Mouse (Mus musculus) CH12.LX (cell line): ENCODE measurements around the gene Nav3. TPM values are rescaled to one million over a fixed set of nuclear protein-coding genes. Genes with fewer than 3 reads are reported as not detected.

Experiments used
- DNase-seq: peaks from one replicate; pipeline ENCODE4 v3.0.0-alpha.2; 2013; ENCODE audit errors: extremely low read depth
- H3K27ac ChIP-seq: 2 replicates; pipeline ENCODE4 v1.5.1; 2012; ENCODE audit warnings: low read depth, mild to moderate bottlenecking, control low read depth, moderate library complexity; ENCODE audit not compliant: insufficient read depth
- H3K27me3 ChIP-seq: replicated peaks from 2 replicates; pipeline ENCODE3; 2012; ENCODE audit warnings: inconsistent platforms
- H3K36me3 ChIP-seq, 2 experiments: replicated peaks in 1 of 2; 2 replicates each; pipeline versions ENCODE3 to v1.6.1; 2012; ENCODE audit warnings: inconsistent platforms in 1 of 2, low read length in 1 of 2, mild to moderate bottlenecking in 1 of 2, mixed read lengths in 1 of 2, moderate library complexity in 1 of 2; ENCODE audit not compliant: control insufficient read depth in 1 of 2, insufficient read depth in 1 of 2
- H3K4me1 ChIP-seq, 2 experiments: 2 replicates each; pipeline ENCODE4 v1.6.1; 2012; ENCODE audit warnings: inconsistent platforms in 1 of 2, moderate library complexity in 1 of 2; ENCODE audit not compliant: insufficient read depth in 2 of 2, control insufficient read depth in 1 of 2
- H3K4me2 ChIP-seq: 2 replicates; pipeline ENCODE4 v1.6.1; 2012; ENCODE audit warnings: low read depth, mild to moderate bottlenecking, control low read depth; ENCODE audit not compliant: poor library complexity, insufficient read depth, severe bottlenecking
- H3K4me3 ChIP-seq, 3 experiments: fragments of 150-350 bp in 1 of 3; sonication (generic) in 1 of 3; replicated peaks in 1 of 3; 2 replicates each; pipeline versions ENCODE3 to v1.5.1; 2011 to 2012; ENCODE audit warnings: low read depth in 2 of 3, low read length in 2 of 3, mild to moderate bottlenecking in 2 of 3, moderate library complexity in 2 of 3, control low read depth in 1 of 3, improper control_type of control experiment in 1 of 3, inconsistent platforms in 1 of 3, mixed read lengths in 1 of 3; ENCODE audit not compliant: poor library complexity in 1 of 3
- H3K79me2 ChIP-seq: replicated peaks from 2 replicates; pipeline ENCODE4 v1.6.1; 2012; ENCODE audit warnings: mild to moderate bottlenecking, moderate library complexity; ENCODE audit not compliant: control insufficient read depth, poor library complexity, insufficient read depth, severe bottlenecking; ENCODE audit errors: extremely low read depth
- H3K9ac ChIP-seq: 2 replicates; pipeline ENCODE4 v1.6.1; 2012; ENCODE audit warnings: low read depth, mild to moderate bottlenecking, control low read depth, moderate library complexity; ENCODE audit not compliant: insufficient read depth
- H3K9me3 ChIP-seq: replicated peaks from 2 replicates; pipeline ENCODE3; 2012; ENCODE audit warnings: low read length, inconsistent platforms, mixed read lengths
- BHLHE40 ChIP-seq: IDR thresholded peaks from 2 replicates; pipeline ENCODE4 v1.6.1; 2011; ENCODE audit warnings: mild to moderate bottlenecking, low read depth, low read length, improper control_type of control experiment
- CHD2 ChIP-seq: IDR thresholded peaks from 2 replicates; pipeline ENCODE4 v1.6.1; 2011; ENCODE audit warnings: low read length, improper control_type of control experiment
- CTCF ChIP-seq, 2 experiments: IDR thresholded peaks in 1 of 2; conservative IDR thresholded peaks in 1 of 2; 2 replicates each; pipeline ENCODE4 v1.5.1; 2011 to 2012; ENCODE audit warnings: low read depth in 2 of 2, low read length in 2 of 2, improper control_type of control experiment in 1 of 2, inconsistent platforms in 1 of 2, mild to moderate bottlenecking in 1 of 2, moderate library complexity in 1 of 2
- E2F4 ChIP-seq: IDR thresholded peaks from 2 replicates; pipeline ENCODE4 v1.6.1; 2011; ENCODE audit warnings: low read depth, low read length, improper control_type of control experiment; ENCODE audit not compliant: insufficient replicate concordance
- ETS1 ChIP-seq: conservative IDR thresholded peaks from 2 replicates; pipeline ENCODE4 v1.6.1; 2012; ENCODE audit warnings: low read depth, mild to moderate bottlenecking, inconsistent platforms, low read length, improper control_type of control experiment, moderate library complexity
- HCFC1 ChIP-seq: IDR thresholded peaks from 2 replicates; pipeline ENCODE4 v1.6.1; 2012; ENCODE audit warnings: low read depth, mild to moderate bottlenecking, inconsistent platforms, low read length, improper control_type of control experiment
- MAFK ChIP-seq: IDR thresholded peaks from 2 replicates; pipeline ENCODE4 v1.6.1; 2011; ENCODE audit warnings: low read length, improper control_type of control experiment; ENCODE audit not compliant: insufficient replicate concordance
- NRF1 ChIP-seq: IDR thresholded peaks from 2 replicates; pipeline ENCODE4 v1.6.1; 2014; ENCODE audit warnings: low read depth, mild to moderate bottlenecking, inconsistent platforms, low read length, improper control_type of control experiment, moderate library complexity
- POLR2AphosphoS2 ChIP-seq: IDR thresholded peaks from 2 replicates; pipeline ENCODE4 v1.6.1; 2011; ENCODE audit warnings: low read depth, low read length, improper control_type of control experiment
- RCOR1 ChIP-seq: conservative IDR thresholded peaks from 2 replicates; pipeline ENCODE4 v1.6.1; 2012; ENCODE audit warnings: low read depth, mild to moderate bottlenecking, inconsistent platforms, low read length, improper control_type of control experiment
- SIN3A ChIP-seq: IDR thresholded peaks from 2 replicates; pipeline ENCODE4 v1.6.1; 2012; ENCODE audit warnings: low read length, improper control_type of control experiment, inconsistent platforms
- TCF12 ChIP-seq: IDR thresholded peaks from 2 replicates; pipeline ENCODE4 v1.6.1; 2014; ENCODE audit warnings: low read depth, mild to moderate bottlenecking, inconsistent platforms, low read length, improper control_type of control experiment
- UBTF ChIP-seq: IDR thresholded peaks from 2 replicates; pipeline ENCODE4 v1.6.1; 2012; ENCODE audit warnings: low read depth, mild to moderate bottlenecking, inconsistent platforms, low read length, improper control_type of control experiment, moderate library complexity
- USF2 ChIP-seq: conservative IDR thresholded peaks from 2 replicates; pipeline ENCODE4 v1.6.1; 2011; ENCODE audit warnings: low read depth, low read length, improper control_type of control experiment
- ZC3H11A ChIP-seq: IDR thresholded peaks from 2 replicates; pipeline ENCODE4 v1.6.1; 2012; ENCODE audit warnings: low read depth, mild to moderate bottlenecking, inconsistent platforms, low read length, improper control_type of control experiment
- ZKSCAN1 ChIP-seq: IDR thresholded peaks from 2 replicates; pipeline ENCODE4 v1.6.1; 2012; ENCODE audit warnings: low read depth, inconsistent platforms, low read length, improper control_type of control experiment, borderline replicate concordance
- ZNF384 ChIP-seq: IDR thresholded peaks from 2 replicates; pipeline ENCODE4 v1.6.1; 2012; ENCODE audit warnings: low read depth, low read length, improper control_type of control experiment, inconsistent platforms
- dilution Hi-C: fragments of 300-500 bp; cut with MboI; formaldehyde crosslinking; loops from 2 replicates; pipeline ENCODE4 v1.14.3; 2020; ENCODE audit warnings: low sequenced_read_pairs; ENCODE audit not compliant: extremely low pct_unique_long_range_greater_than_20kb, extremely low pct_ligation_motif_present
- in situ Hi-C: fragments of 300-500 bp; cut with MboI; formaldehyde crosslinking; loops from 3 replicates; pipeline ENCODE4 v1.14.3; 2019; ENCODE audit warnings: low sequenced_read_pairs, low pct_ligation_motif_present, low pct_unique_long_range_greater_than_20kb, mixed read lengths
- polyA plus RNA-seq: library from polyadenylated mRNA; unstranded; fragments of >175 nt; gene quantifications from 2 replicates; pipeline ENCODE4 v1.2.1, GENCODE M21; 2012; ENCODE audit warnings: low read depth; ENCODE audit not compliant: insufficient read length
- total RNA-seq, 2 experiments: library from RNA; depleted of rRNA; stranded (reverse); fragments of 300-350 nt in 1 of 2; fragments of >200 nt in 1 of 2; gene quantifications; 2 replicates each; pipeline ENCODE4 v1.2.3; 2012 to 2014

Gene Nav3
- total and polyA plus RNA-seq, 3 experiments: 0.03 TPM; not detected in 2

DNA sequence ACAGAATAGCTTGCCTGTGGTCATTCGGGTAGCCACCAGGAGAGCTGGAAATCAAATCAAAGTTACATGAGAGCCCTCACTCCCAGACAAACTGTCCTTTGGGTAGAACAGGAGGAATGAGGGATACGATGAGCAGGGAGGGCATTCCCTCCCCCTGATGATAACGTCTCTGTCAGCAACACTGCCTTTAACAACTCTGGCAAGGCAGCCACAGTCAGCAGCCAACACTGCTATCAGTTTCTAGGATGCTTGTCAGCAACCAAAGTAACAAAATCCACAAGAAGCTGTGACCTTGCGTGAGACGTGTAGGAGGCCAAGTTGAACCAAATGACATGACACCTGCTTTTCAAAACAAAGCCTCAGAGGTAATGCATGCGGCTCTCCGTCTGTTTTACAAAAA, 103.9 kb downstream of the Nav3 start:
- DNase-seq: no peak
- Histone ChIP-seq H3K27ac (no peak overlapping the region), H3K4me2 (no peak overlapping the region), H3K36me3 (no peaks in the 10 kb centered on the region), H3K9ac (no peak overlapping the region), H3K4me1 (no peaks in the 10 kb centered on the region), H3K4me3 (no peak overlapping the region), H3K79me2 (no peaks in the 10 kb centered on the region), H3K9me3 (peaks cover 36% of the 10 kb centered on the region), H3K27me3 (no peaks in the 10 kb centered on the region)
- no peak for TF ChIP-seq MAFK
- no peak for TF ChIP-seq CTCF (conservative IDR thresholded peaks at IDR 0.05 in 1 of 2, IDR thresholded peaks at IDR 0.05 in 1 of 2; ENCODE audit: low read depth in 2 of 2, low read length in 2 of 2)
- TF ChIP-seq NRF1: no peak
- no peak for TF ChIP-seq UBTF
- no peak for TF ChIP-seq USF2
- TF ChIP-seq POLR2AphosphoS2: no peak
- TF ChIP-seq BHLHE40: no peak
- TF ChIP-seq ETS1: no peak
- TF ChIP-seq SIN3A: no peak
- TF ChIP-seq RCOR1: no peak
- no peak for TF ChIP-seq CHD2
- dilution Hi-C loops: no loop called here
- in situ Hi-C loops: no loop called here

DNA sequence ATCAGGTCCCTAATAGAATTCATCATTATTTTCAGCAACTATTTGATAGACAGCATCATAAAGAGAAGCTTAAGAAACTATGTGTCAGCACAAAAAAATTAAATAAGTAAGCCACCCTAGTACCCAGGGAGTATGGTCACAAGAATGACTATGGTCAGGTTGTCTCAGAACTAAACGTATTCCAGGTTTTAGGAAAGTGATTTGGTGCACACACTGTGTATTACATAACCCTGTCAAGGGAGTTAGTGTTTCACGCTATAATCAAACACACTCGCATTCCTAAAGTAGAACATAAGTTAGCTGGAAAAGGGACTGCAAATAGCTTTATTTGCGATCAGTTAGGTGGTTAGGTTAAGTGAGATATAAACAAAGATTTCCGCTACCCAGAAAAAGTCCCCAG, 126.0 kb downstream of the Nav3 start:
- in situ Hi-C loops: no loop called here
- dilution Hi-C loops: no loop called here
- Histone ChIP-seq H3K4me1 (no peaks in the 10 kb centered on the region), H3K4me2 (no peak overlapping the region), H3K27me3 (no peaks in the 10 kb centered on the region), H3K36me3 (no peaks in the 10 kb centered on the region), H3K79me2 (no peaks in the 10 kb centered on the region), H3K27ac (no peak overlapping the region), H3K4me3 (no peak overlapping the region), H3K9ac (no peak overlapping the region), H3K9me3 (peaks cover 42% of the 10 kb centered on the region)
- TF ChIP-seq ZC3H11A (no peak), TCF12 (no peak), MAFK (no peak), HCFC1 (no peak), POLR2AphosphoS2 (no peak), ZNF384 (no peak), E2F4 (no peak), ZKSCAN1 (no peak)
- no peak for DNase-seq
